Mouse (Mus musculus) midbrain, embryonic 10.5 days (tissue): Measurements from ENCODE around the gene Nsd2. TPM values are rescaled to one million over a fixed set of nuclear protein-coding genes. Genes with fewer than 3 reads are reported as not detected.
"Not testable (repeated sequence)": the region's sequence is repeated elsewhere in the genome, so short reads cannot be mapped to it uniquely, and the experiment has no call there.

Experiments used
- DNase-seq: peaks from one replicate; pipeline ENCODE4 v3.0.0-alpha.2; 2017; ENCODE audit warnings: low spot score
- H3K27ac ChIP-seq: fragments of 300-500 bp; sonication (generic); replicated peaks from 2 replicates; pipeline ENCODE4 v1.5.1; 2016; ENCODE audit warnings: mild to moderate bottlenecking
- H3K27me3 ChIP-seq: fragments of 300-500 bp; sonication (generic); 2 replicates; pipeline ENCODE4 v1.6.1; 2016; ENCODE audit warnings: low read depth, mild to moderate bottlenecking; ENCODE audit not compliant: poor library complexity, severe bottlenecking
- H3K36me3 ChIP-seq: fragments of 300-500 bp; sonication (generic); 2 replicates; pipeline ENCODE4 v1.6.1; 2016; ENCODE audit warnings: mild to moderate bottlenecking, moderate library complexity
- H3K4me1 ChIP-seq: fragments of 300-500 bp; sonication (generic); 2 replicates; pipeline ENCODE4 v1.6.1; 2016
- H3K4me3 ChIP-seq: fragments of 300-500 bp; sonication (generic); 2 replicates; pipeline ENCODE4 v1.5.1; 2016; ENCODE audit warnings: mild to moderate bottlenecking, moderate library complexity
- H3K9me3 ChIP-seq: fragments of 300-500 bp; sonication (generic); replicated peaks from 2 replicates; pipeline ENCODE4 v1.6.1; 2016; ENCODE audit warnings: mild to moderate bottlenecking
- WGBS: fragments of 180-500 bp; shearing (Covaris S2); methylation state at CpG from one replicate; pipeline ENCODE4 v1.1.7; 2016; 5-methylcytosine and 5-hydroxymethylcytosine counted together
- polyA plus RNA-seq: library from polyadenylated mRNA; unstranded; fragments of >200 nt; fragmentation: Nextera tagmentation; extraction: Ambion mirVana; gene quantifications from 2 replicates; pipeline ENCODE4 v1.2.1, GENCODE M21; 2016

Nsd2 gene
- polyA plus RNA-seq, 1 experiment from 2014 or later: 91.0 TPM

GRCm38 (mm10) chr5:33875472-33875871 is 54.9 kb downstream of the Nsd2 start:
- Histone ChIP-seq H3K4me1 (no peaks in the 10 kb centered on the region), H3K36me3 (peaks cover 100% of the 10 kb centered on the region), H3K9me3 (no peaks in the 10 kb centered on the region), H3K4me3 (no peak overlapping the region), H3K27me3 (no peaks in the 10 kb centered on the region), H3K27ac (no peak overlapping the region)
- DNase-seq: no peak
- 98% methylated on average over 1 of the region's 1 CpGs for WGBS

- Histone ChIP-seq H3K4me1 (no peaks in the 10 kb centered on the region), H3K27me3 (no peaks in the 10 kb centered on the region), H3K27ac (no peak overlapping the region), H3K4me3 (no peak overlapping the region), H3K36me3 (peaks cover 100% of the 10 kb centered on the region), H3K9me3 (no peaks in the 10 kb centered on the region)
- DNase-seq: no peak
- 96% methylated on average over 4 of the region's 4 CpGs for WGBS
Measured at GRCm38 (mm10) chr5:33881118-33881517, 60.6 kb downstream of the Nsd2 start.

GRCm38 (mm10) chr5:33893406-33893805 is 72.9 kb downstream of the Nsd2 start:
- WGBS: 93% methylated on average over 6 of the region's 6 CpGs

GRCm38 (mm10) chr5:33895116-33895515 is 74.6 kb downstream of the Nsd2 start:
- WGBS: 89% methylated on average over 9 of the region's 9 CpGs
- Histone ChIP-seq H3K27me3 (no peaks in the 10 kb centered on the region), H3K36me3 (peaks cover 100% of the 10 kb centered on the region), H3K9me3 (no peaks in the 10 kb centered on the region), H3K4me3 (no peak overlapping the region), H3K4me1 (no peaks in the 10 kb centered on the region), H3K27ac (no peak overlapping the region)
- DNase-seq: no peak

More at GRCm38 (mm10) chr5:33893406-33893805, 72.9 kb downstream of the Nsd2 start:
- no peak overlapping the region for H3K27ac ChIP-seq
- H3K36me3 ChIP-seq: peaks cover 100% of the 10 kb centered on the region
- no peaks in the 10 kb centered on the region for H3K9me3 ChIP-seq
- no peaks in the 10 kb centered on the region for H3K4me1 ChIP-seq
- DNase-seq: no peak
- H3K27me3 ChIP-seq: no peaks in the 10 kb centered on the region
- no peak overlapping the region for H3K4me3 ChIP-seq

- 94% methylated on average over 2 of the region's 2 CpGs for WGBS
- no peak for DNase-seq
- Histone ChIP-seq H3K4me1 (no peaks in the 10 kb centered on the region), H3K4me3 (no peak overlapping the region), H3K27me3 (no peaks in the 10 kb centered on the region), H3K27ac (no peak overlapping the region), H3K36me3 (peaks cover 100% of the 10 kb centered on the region), H3K9me3 (no peaks in the 10 kb centered on the region)
Measured at GRCm38 (mm10) chr5:33897158-33897557, 76.6 kb downstream of the Nsd2 start.

- H3K36me3 ChIP-seq: peaks cover 98% of the 10 kb centered on the region
Measured at GRCm38 (mm10) chr5:33898671-33899070, 78.1 kb downstream of the Nsd2 start.

GRCm38 (mm10) chr5:33899245-33899644 is 78.7 kb downstream of the Nsd2 start:
- DNase-seq: no peak
- Histone ChIP-seq H3K36me3 (peaks cover 95% of the 10 kb centered on the region), H3K9me3 (no peaks in the 10 kb centered on the region), H3K4me3 (no peak overlapping the region), H3K4me1 (no peaks in the 10 kb centered on the region), H3K27ac (no peak overlapping the region), H3K27me3 (no peaks in the 10 kb centered on the region)
- 95% methylated on average over 3 of the region's 3 CpGs for WGBS

More at GRCm38 (mm10) chr5:33898671-33899070, 78.1 kb downstream of the Nsd2 start:
- WGBS: 87% methylated on average over 9 of the region's 9 CpGs
- H3K4me3 ChIP-seq: no peak overlapping the region
- no peak overlapping the region for H3K27ac ChIP-seq
- no peaks in the 10 kb centered on the region for H3K27me3 ChIP-seq
- DNase-seq: no peak
- H3K4me1 ChIP-seq: no peaks in the 10 kb centered on the region
- no peaks in the 10 kb centered on the region for H3K9me3 ChIP-seq

- Histone ChIP-seq H3K4me1 (no peaks in the 10 kb centered on the region), H3K4me3 (no peak overlapping the region), H3K27ac (no peak overlapping the region), H3K27me3 (no peaks in the 10 kb centered on the region), H3K36me3 (peaks cover 86% of the 10 kb centered on the region), H3K9me3 (no peaks in the 10 kb centered on the region)
- 88% methylated on average over 3 of the region's 3 CpGs for WGBS
- no peak for DNase-seq
Measured at GRCm38 (mm10) chr5:33900101-33900500, 79.6 kb downstream of the Nsd2 start.

GRCm38 (mm10) chr5:33900701-33901263 is 80.3 kb downstream of the Nsd2 start:
- 95% methylated on average over 9 of the region's 9 CpGs for WGBS
- no peak overlapping the region for H3K4me3 ChIP-seq
- no peaks in the 10 kb centered on the region for H3K9me3 ChIP-seq
- no peak overlapping the region for H3K27ac ChIP-seq
- no peaks in the 10 kb centered on the region for H3K27me3 ChIP-seq
- H3K36me3 ChIP-seq: peaks cover 79% of the 10 kb centered on the region
- no peaks in the 10 kb centered on the region for H3K4me1 ChIP-seq
- no peak for DNase-seq

GRCm38 (mm10) chr5:33901278-33901677 is 80.8 kb downstream of the Nsd2 start:
- 95% methylated on average over 3 of the region's 3 CpGs for WGBS
- peaks cover 75% of the 10 kb centered on the region for H3K36me3 ChIP-seq
- no peak overlapping the region for H3K27ac ChIP-seq

GRCm38 (mm10) chr5:33902696-33903095 is 82.2 kb downstream of the Nsd2 start:
- peaks cover 60% of the 10 kb centered on the region for H3K36me3 ChIP-seq
- 97% methylated on average over 2 of the region's 2 CpGs for WGBS
- DNase-seq: no peak
- no peaks in the 10 kb centered on the region for H3K27me3 ChIP-seq
- H3K4me3 ChIP-seq: no peak overlapping the region
- no peak overlapping the region for H3K27ac ChIP-seq
- no peaks in the 10 kb centered on the region for H3K9me3 ChIP-seq
- no peaks in the 10 kb centered on the region for H3K4me1 ChIP-seq

More at GRCm38 (mm10) chr5:33901278-33901677, 80.8 kb downstream of the Nsd2 start:
- Histone ChIP-seq H3K4me1 (no peaks in the 10 kb centered on the region), H3K4me3 (no peak overlapping the region), H3K9me3 (no peaks in the 10 kb centered on the region), H3K27me3 (no peaks in the 10 kb centered on the region)
- no peak for DNase-seq

- H3K9me3 ChIP-seq: no peaks in the 10 kb centered on the region
- peaks cover 56% of the 10 kb centered on the region for H3K36me3 ChIP-seq
- no peak for DNase-seq
- H3K27me3 ChIP-seq: no peaks in the 10 kb centered on the region
- 93% methylated on average over 9 of the region's 9 CpGs for WGBS
- H3K4me1 ChIP-seq: no peaks in the 10 kb centered on the region
- no peak overlapping the region for H3K27ac ChIP-seq
- no peak overlapping the region for H3K4me3 ChIP-seq
Measured at GRCm38 (mm10) chr5:33903176-33903575, 82.7 kb downstream of the Nsd2 start.

- H3K36me3 ChIP-seq: peaks cover 78% of the 10 kb centered on the region
- not testable (repeated sequence) for DNase-seq, H3K4me3 ChIP-seq, H3K27me3 ChIP-seq, H3K9me3 ChIP-seq, H3K27ac ChIP-seq, H3K4me1 ChIP-seq
Measured at GRCm38 (mm10) chr5:33915031-33915430, 94.5 kb downstream of the Nsd2 start.

GRCm38 (mm10) chr5:33916616-33917015 is 96.1 kb downstream of the Nsd2 start:
- H3K9me3 ChIP-seq: not testable (repeated sequence)

More at GRCm38 (mm10) chr5:33916616-33917015, 96.1 kb downstream of the Nsd2 start:
- DNase-seq, H3K4me1 ChIP-seq, H3K27me3 ChIP-seq, H3K4me3 ChIP-seq, H3K27ac ChIP-seq: not testable (repeated sequence)
- 97% methylated on average over 2 of the region's 2 CpGs for WGBS
- peaks cover 94% of the 10 kb centered on the region for H3K36me3 ChIP-seq
